Mouse (Mus musculus): ENCODE data around the gene Vegfb. TPM values are rescaled to one million over a fixed set of nuclear protein-coding genes. Genes with fewer than 3 reads are reported as not detected.
A peak's percentile ranks its signal among the peaks of the same experiment; 100 is the strongest.
"Not testable (repeated sequence)": the region's sequence is repeated elsewhere in the genome, so short reads cannot be mapped to it uniquely, and the experiment has no call there.

Vegfb gene
- total RNA-seq, 2 experiments from 2014 or later = 142 to 219 TPM

- no peak overlapping the region for H3K4me3 ChIP-seq
These were observed 12.1 kb upstream of the Vegfb start for GRCm38 (mm10) chr19:6999360-7000063.

GRCm38 (mm10) chr19:6997721-6998290 is 10.4 kb upstream of the Vegfb start:
- DNase-seq = no peak
- TF ChIP-seq CTCF (IDR thresholded peaks at IDR 0.05) = no peak
- no peak overlapping the region for H3K4me3 ChIP-seq
- H3K27ac ChIP-seq = no peak overlapping the region
- intact Hi-C loops (cut with DNase I) = loop anchor here (2.0 kb wide), 1 partner anchor 41 kb away; the partner anchor contains the start of gene Stip1

More at GRCm38 (mm10) chr19:6999360-7000063, 12.1 kb upstream of the Vegfb start:
- intact Hi-C loops (cut with DNase I) = no loop called here
- H3K27ac ChIP-seq = no peak overlapping the region
- TF ChIP-seq CTCF (IDR thresholded peaks at IDR 0.05) = no peak
- no peak for DNase-seq

DNA sequence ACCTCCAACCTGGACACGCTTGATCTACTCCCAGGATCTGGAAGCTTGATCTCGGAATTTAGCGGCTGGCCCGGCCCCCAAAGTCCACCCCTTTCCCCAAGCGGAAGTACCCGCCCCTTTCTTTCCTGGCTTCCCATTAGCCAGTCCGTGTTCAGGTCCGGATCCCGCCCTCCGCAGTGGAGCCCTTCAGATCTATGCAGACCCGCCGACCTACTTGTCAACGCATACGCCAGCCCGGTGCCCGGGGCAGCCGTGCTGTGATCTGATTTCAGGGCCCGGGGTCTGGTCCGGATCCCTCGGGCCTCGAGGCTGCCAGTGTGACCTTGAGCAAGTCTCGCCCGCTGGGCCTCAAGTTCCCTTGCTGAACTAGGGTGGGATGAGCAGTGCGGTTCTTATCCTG is 8.6 kb upstream of the Vegfb start, which contains the start of the genes Nudt22 and Trpt1:
Gene Nudt22, minus strand, starts transcription at position 112 of the 400 bp plus-strand sequence.
Gene Trpt1, plus strand, starts transcription at position 126 of the 400 bp plus-strand sequence.
- DNase-seq = peak; percentile 95
- Histone ChIP-seq H3K27ac (peak within 1 kb of the TSS; percentile 96), H3K4me3 (peak within 1 kb of the TSS; percentile 88)
- TF ChIP-seq CTCF (IDR thresholded peaks at IDR 0.05) = no peak
- intact Hi-C loops (cut with DNase I) = loop anchor here (2.0 kb wide), 1 partner anchor 43 kb away; the partner anchor contains the start of gene Stip1

GRCm38 (mm10) chr19:6995255-6995991 is 8.0 kb upstream of the Vegfb start:
- intact Hi-C loops (cut with DNase I) = no loop called here
- TF ChIP-seq CTCF (IDR thresholded peaks at IDR 0.05) = no peak
- Histone ChIP-seq H3K27ac (peak overlapping the region; percentile 96), H3K4me3 (peak overlapping the region; percentile 88)
- peak; percentile 53 for DNase-seq

DNA sequence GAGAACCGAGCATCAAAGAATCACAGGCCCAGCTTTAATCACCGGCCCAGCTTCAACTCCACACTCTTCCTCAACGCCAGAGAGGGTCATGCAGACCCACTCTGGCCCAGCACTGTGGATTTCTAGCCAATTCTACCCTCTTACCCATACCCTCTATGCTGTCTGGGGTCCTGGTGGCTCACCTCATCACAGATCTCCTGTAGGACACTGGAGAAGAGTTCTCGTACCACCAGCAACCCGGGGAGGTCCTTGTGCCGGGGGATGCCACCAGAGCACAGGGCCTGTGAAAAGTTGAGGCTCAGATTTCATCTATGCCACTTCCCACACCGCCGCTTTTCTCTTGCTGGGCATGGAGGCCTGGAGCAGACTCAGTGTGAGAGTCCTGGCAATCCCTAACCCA is 7.0 kb upstream of the Vegfb start:
- no peak for DNase-seq
- intact Hi-C loops (cut with DNase I) = no loop called here
- no peak for TF ChIP-seq CTCF (IDR thresholded peaks at IDR 0.05)
- Histone ChIP-seq H3K27ac (peak overlapping the region; percentile 96; the same call in 1 of the 2 replicates), H3K4me3 (peak overlapping the region; percentile 88)

DNA sequence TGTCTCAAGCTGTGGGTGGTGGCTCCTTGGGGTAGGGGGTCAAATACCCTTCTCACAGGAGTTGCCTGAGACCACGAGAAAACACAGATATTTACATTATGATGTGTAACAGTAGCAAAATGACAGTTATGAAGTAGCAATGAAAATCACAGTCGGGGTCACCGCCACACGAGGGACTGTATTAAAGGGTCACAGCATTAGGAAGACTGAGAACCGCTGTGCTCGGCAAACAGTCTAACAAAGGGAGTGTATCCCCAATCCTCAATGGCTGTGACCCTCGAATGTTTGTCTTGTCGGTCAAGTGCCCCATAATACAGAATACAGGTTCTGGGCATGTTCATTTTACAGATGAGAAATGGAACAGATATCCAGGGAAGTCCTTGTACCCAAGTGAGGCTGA is 6.6 kb upstream of the Vegfb start:
- no peak for TF ChIP-seq CTCF (IDR thresholded peaks at IDR 0.05)
- Histone ChIP-seq H3K27ac (no peak overlapping the region), H3K4me3 (no peak overlapping the region)
- intact Hi-C loops (cut with DNase I) = no loop called here
- DNase-seq = no peak

DNA sequence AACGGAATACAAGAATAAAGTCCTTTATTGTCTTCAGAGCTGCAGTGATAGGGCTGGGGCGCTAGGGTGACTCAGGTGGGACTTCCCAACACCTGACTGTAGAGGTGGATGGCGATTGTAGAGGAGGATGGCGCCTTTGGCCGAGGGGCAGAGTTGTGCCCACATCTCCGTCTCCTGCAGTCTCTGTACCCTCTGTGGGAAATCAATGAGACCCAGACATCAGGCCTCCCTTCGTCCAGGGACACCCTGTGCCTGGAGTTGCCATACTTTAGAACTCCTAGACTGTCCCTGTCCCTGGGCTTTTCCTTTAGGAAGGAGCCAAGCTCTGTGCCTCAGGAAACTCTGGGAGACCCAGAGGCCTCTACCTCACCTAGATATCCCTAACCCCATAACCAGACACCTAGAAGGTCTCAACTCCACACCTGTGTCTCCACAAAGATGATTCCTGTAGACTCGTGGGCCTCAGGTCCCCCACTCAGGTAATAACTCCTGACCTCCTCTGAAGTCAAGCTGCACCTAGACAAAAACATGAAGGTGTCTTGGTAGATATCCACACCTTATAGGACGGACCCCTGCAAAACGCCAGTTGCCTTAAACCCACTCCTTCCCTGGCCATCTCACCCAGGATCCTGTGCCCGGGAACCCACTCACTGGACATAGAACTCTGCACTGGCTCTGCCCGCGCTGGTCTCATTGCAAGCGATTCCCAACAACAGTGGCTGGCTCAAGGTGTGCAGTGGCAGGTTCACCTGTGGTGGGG is 5.7 kb upstream of the Vegfb start:
- peak overlapping the region; percentile 89 for H3K4me3 ChIP-seq
- intact Hi-C loops (cut with DNase I) = no loop called here
- no peak for DNase-seq
- peak overlapping the region; percentile 86 for H3K27ac ChIP-seq
- no peak for TF ChIP-seq CTCF (IDR thresholded peaks at IDR 0.05)

GRCm38 (mm10) chr19:6992011-6992858 is 4.8 kb upstream of the Vegfb start, which contains the start of gene Dnajc4:
Dnajc4 (minus strand) TSS chr19:6992572.
- intact Hi-C loops (cut with DNase I) = no loop called here
- Histone ChIP-seq H3K4me3 (peak within 1 kb of the TSS; percentile 89), H3K27ac (peak within 1 kb of the TSS; percentile 86)
- no peak; the same call in 1 of the 2 replicates for TF ChIP-seq CTCF (IDR thresholded peaks at IDR 0.05)
- DNase-seq = peak; percentile 97

- H3K27ac ChIP-seq; intact Hi-C loops (cut with DNase I); DNase-seq: not testable (repeated sequence)
- peak overlapping the region; percentile 89; the same call in 1 of the 2 replicates for H3K4me3 ChIP-seq
These were observed 3.7 kb upstream of the Vegfb start for GRCm38 (mm10) chr19:6991166-6991565.

DNA sequence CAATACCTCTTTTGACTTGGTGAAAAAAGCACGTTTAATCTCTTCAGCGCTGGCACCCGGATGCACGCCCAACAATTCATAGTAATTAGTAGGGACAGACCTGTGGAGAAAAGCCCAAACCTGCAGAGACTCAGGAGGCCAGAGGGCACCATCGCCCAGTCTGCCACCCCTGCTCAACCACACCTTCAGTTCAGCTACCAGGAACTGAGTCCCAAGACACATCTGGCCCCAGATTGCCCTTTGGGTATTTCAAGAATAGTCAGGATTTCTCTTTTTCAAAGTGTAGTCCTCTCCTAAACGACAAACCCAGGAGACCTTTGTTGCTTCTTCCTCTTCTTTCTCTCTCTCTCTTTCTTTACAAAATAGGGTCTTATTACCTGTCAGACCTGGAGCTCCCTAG is 3.3 kb upstream of the Vegfb start:
- no peak overlapping the region for H3K4me3 ChIP-seq
- TF ChIP-seq CTCF (IDR thresholded peaks at IDR 0.05) = no peak
- intact Hi-C loops (cut with DNase I) = no loop called here
- no peak overlapping the region for H3K27ac ChIP-seq
- DNase-seq = no peak

GRCm38 (mm10) chr19:6989251-6989650 is 1.8 kb upstream of the Vegfb start:
- Histone ChIP-seq H3K27ac (no peak overlapping the region), H3K4me3 (no peak overlapping the region)
- DNase-seq = no peak
- intact Hi-C loops (cut with DNase I) = no loop called here
- TF ChIP-seq CTCF (IDR thresholded peaks at IDR 0.05) = no peak
